ENCODE assay signal across 13 mouse cellular contexts in the genomic region with DNA sequence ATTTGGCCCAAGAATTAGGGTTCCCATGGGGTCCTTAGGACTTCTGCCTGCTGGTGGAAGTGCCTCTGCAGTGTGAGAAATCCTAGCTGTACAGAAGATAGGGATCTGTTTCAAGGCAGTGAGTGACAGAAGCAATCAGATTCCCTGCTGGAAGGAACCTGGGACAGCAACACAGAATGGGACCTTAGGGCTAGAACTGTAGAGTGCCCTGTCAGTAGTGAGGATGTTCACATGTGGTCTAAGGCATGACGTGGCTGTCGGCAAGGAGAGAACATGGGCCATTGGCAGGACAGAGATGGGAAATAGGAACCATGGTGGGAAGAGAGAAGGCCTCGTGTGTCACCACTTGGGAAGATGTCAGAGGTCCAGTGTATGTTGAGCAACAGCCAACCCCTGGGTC.
"Had no signal": no experiment of that assay in that cellular context is flagged by ENCODE, and none has a peak within 500 bp of the region (broad histone marks: within the 10 kb centered on the region; RNA-seq: fewer than 3 reads in every experiment).

No protein-coding gene starts in this region.

- H3K4me1 ChIP-seq: midbrain, embryonic 15.5 days had no signal

- H3K9ac ChIP-seq: liver, embryonic 13.5 days; midbrain, embryonic 12.5 days; midbrain, embryonic 15.5 days; neural tube, embryonic 13.5 days had no signal

- H3K4me2 ChIP-seq: liver, embryonic 13.5 days; midbrain, embryonic 12.5 days; midbrain, embryonic 15.5 days; neural tube, embryonic 13.5 days had no signal

- ATAC-seq: midbrain, embryonic 15.5 days had no signal

- DNase-seq: kidney, adult 18-20 months; kidney, adult 9 months; kidney, postnatal 14 days; kidney, postnatal 4 days; liver, embryonic 13.5 days; lung, adult 2 months; thymus, adult 18-20 months; thymus, postnatal 36 days had no signal

- H3K36me3 ChIP-seq: liver, embryonic 13.5 days; midbrain, embryonic 15.5 days had no signal

- H3K9me3 ChIP-seq: liver, embryonic 13.5 days; midbrain, embryonic 12.5 days; midbrain, embryonic 15.5 days; neural tube, embryonic 13.5 days had no signal

- H3K4me3 ChIP-seq: liver, embryonic 13.5 days; midbrain, embryonic 12.5 days; midbrain, embryonic 15.5 days; neural tube, embryonic 13.5 days had no signal

- H3K27me3 ChIP-seq: liver, embryonic 13.5 days; midbrain, embryonic 12.5 days; midbrain, embryonic 15.5 days; neural tube, embryonic 13.5 days had no signal

- H3K27ac ChIP-seq: liver, embryonic 13.5 days; macrophage; midbrain, embryonic 12.5 days; midbrain, embryonic 15.5 days; neural tube, embryonic 13.5 days; stomach, postnatal 0 days had no signal
